Mouse (Mus musculus): ENCODE measurements around the gene Sgk2. TPM values are rescaled to one million over a fixed set of nuclear protein-coding genes. Genes with fewer than 3 reads are reported as not detected.

Gene Sgk2
- polyA plus RNA-seq (2017; shearing (Covaris generic)), result not detected

- ATAC-seq, result no peak
These were observed at the start of gene Sgk2 for GRCm38 (mm10) chr2:162987218-162987617. Gene Sgk2 (plus strand): TSS chr2:162987330.

DNA sequence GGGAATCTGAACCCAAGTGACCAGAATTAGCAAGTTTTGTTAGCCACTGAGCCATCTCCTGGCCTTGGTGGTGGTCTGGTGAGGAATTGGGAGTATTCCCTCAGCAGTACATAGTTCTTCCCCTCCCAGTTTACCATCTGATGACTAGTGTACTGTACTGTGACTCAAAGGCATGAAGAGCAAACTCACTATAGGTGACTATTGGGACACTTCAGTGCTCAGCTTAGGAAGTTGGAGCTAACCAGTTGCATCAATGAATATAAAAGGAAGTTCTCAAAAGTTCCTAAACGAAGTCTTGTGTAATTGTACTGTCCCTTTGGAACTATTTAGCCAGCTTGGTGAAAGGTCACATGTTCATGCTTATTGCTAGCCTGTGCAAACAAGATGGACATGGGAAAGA, 47.6 kb upstream of the Sgk2 start:
- ATAC-seq, result no peak

GRCm38 (mm10) chr2:162943148-162943846, 43.8 kb upstream of the Sgk2 start, which contains the start of gene L3mbtl1:
Gene L3mbtl1 (plus strand): TSS chr2:162943472.
- ATAC-seq, result peak; percentile 13

DNA sequence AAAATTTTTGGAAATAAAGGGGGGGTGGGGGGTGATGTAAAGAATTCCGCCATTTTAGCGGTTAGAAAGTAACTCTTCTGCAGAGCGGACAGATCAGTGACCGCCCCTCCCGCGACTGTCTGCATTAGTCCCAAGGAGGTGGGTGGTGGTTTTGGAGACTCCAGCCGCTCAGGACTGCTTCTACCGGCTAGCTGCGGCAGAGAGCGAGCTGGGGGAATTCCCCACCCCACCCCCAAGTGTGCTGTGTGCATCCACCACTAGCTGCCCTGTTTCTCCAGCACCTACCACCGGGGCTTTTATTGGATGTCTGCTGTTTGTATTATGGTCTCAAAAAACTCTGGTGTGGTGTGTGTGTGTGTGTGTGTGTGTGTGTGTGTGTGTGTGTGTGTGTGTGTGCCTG, 43.2 kb upstream of the Sgk2 start:
- peak; percentile 68 for ATAC-seq

- no peak for ATAC-seq
These were observed 40.2 kb upstream of the Sgk2 start for GRCm38 (mm10) chr2:162946964-162947363.

GRCm38 (mm10) chr2:162947736-162948135, 39.4 kb upstream of the Sgk2 start:
- no peak for ATAC-seq

DNA sequence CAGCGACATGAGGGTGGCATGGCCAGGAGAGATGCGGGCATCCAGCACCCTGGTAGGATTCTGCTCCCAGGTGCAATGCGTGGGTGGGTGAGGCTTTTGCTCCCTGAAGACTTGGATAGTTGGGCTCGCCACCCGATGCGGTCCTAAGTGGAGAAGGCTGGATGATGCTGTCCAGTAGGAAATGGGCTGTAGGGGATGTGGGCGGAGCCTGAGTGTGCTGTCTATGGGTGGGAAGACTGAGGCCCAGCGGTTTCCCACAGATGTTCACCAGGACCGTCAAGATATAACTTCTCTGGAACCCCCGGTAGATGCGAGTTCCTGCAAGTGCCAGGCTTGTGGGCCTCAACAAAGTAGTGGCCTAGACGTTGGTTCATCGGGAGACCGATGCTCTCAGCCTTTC, 38.9 kb upstream of the Sgk2 start:
- ATAC-seq, result no peak

DNA sequence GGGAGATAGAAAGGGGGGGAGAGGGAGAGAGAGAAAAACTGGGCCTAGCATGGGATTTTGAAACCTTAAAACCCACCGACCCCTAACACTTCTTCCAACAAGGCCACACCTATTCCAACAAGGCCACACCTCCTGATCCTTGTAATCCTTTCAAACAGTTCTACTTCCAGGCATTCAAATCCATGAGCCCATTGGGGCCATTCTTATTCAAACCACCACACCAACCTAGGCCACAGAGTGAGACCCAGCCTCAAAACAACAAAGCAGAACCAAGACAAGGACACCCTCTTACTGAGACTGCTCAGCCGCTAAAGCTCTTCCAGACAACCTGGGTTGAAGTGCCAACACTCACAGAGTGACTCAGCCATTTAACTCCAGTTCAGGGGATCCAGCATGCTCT, 36.4 kb upstream of the Sgk2 start:
- no peak for ATAC-seq

DNA sequence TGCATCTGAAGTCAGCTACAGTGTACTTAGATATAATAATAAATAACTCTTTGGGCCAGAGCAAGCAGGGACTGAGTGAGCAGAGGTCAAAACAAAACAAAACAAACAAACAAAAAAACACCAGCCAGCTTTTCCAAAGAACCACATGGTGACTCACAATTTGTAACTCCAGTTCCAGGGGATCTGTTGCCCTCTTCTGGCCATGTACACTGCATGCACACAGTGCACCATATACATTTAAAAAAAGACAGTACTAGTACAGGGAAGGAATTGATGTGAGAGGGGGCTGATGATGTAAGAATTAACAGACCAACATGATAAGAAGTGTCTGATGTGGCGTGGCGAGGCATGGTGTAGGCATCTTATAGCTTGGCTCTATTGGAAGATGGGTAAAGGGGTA, 30.3 kb upstream of the Sgk2 start:
- no peak for ATAC-seq

DNA sequence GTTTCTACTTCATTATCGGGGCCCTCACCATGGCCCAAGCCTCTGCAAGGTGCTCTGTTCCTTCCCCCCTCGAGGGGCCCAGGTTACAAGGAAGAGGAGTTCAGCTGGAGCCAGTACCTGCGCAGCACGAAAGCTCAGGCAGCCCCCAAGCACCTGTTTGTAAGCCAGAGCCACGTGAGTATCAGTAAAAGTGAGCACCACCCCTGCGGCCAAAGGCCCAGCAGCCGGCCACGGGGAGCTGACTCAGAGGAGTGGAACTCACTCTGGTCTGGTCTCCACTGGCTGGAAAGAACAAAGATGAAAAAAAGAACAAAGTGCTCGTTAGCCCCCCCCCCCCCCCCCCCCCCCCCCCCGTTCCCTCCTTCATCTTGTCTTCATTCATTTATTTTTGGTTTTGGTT, 25.8 kb upstream of the Sgk2 start:
- no peak for ATAC-seq

DNA sequence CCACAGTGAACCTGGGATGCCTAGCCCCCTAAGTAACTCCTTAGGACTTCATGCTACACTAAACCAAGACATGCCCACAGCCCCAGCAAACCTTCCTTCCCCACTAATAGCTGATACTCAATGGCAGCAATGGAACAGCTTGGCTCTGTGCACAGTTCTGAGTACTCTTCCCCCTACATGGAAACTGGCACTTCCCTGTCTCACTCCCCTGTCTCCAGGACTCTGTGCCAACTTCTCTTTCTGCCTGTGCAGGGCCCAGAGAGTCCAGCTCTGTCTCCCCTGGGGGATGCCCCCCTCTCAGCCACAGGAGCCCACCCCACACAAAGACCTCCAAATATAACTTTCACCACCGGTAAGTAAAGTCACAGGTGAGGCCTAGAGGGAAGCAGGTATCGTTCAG, 20.4 kb upstream of the Sgk2 start:
- ATAC-seq, result no peak

DNA sequence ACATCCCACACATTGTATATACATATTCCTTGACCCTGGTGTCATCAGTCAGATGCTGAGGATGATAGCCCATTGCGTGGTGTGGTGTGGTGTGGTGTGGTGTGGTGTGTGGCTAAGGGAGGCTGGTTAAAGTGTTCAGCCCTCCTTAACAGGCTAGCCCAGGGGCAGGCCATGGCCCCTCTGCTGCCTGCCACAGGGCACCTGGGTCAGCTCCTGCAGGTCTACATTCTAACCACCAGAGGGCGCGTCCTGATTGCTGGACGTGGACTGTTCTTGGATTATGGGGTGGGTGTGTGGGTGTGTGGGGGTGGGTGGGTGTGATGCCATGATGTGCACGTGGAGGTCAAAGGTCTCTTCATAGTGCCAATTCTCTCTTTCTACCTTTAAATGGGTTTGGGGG, 18.8 kb upstream of the Sgk2 start:
- no peak for ATAC-seq

DNA sequence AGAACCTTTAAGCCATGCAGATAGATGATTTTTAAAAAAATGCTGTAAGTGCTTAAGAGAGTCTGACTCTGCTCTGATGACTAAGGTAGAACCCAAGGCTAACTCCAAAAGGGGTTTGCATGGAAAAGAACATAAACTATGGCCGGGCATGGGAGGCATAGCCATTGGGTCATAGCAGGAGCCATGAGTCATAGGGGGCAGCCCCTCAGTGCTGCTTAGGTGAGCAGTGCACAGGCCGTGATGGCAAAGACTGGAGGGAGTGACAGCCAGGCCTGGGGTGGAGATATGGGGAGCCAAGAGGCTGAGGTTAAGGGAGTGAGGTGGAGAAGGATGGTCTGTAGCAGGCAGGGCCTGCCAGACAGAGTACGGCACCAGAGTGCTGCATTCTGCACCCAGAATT, 18.0 kb upstream of the Sgk2 start:
- no peak for ATAC-seq

DNA sequence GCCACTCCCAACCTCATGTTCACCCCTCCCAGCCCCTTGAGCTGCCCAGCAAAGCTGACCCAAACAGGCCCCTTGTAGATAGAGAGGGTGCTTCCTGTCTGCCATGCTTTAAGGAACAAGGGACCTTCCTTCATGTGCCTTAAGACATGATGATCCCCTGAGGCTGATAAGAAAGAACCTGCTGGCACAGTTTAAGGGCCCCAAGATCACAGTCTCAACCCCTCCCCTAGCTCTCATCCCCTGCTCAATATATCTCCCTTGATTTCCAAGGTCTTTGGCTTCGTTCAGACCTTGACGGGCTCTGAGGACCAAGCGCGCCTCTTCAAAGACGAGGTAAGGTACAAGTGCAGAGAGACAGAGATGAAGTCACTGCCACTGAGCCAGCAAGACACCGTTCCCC, 16.2 kb upstream of the Sgk2 start:
- ATAC-seq, result no peak

GRCm38 (mm10) chr2:162972752-162973151, 14.4 kb upstream of the Sgk2 start:
- no peak for ATAC-seq

GRCm38 (mm10) chr2:162973206-162973605, 13.9 kb upstream of the Sgk2 start:
- ATAC-seq, result no peak

GRCm38 (mm10) chr2:162973637-162974036, 13.5 kb upstream of the Sgk2 start:
- no peak for ATAC-seq

- ATAC-seq, result no peak
These were observed 11.9 kb upstream of the Sgk2 start for GRCm38 (mm10) chr2:162975157-162975775.

DNA sequence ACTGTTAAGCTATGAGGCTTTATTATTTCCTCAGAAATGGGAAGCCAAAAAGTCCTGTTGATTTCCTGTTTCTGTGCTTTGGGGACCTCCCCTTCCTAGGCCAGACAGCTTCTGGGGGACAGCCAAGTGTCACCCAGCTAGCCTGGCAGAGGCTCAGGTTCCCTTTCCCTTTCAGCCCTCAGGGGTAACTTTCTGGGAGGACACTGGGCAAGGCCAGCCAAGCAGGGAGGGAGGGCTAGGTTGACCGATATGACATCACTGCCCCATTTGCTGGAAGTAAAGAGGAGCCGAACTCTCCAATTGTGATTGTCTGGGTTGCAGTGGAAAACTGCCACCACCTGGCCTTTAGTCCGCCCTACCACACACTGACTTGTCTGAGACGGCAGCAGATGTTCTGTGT, 11.1 kb upstream of the Sgk2 start:
- ATAC-seq, result no peak

GRCm38 (mm10) chr2:162984381-162984780, 2.7 kb upstream of the Sgk2 start:
- no peak for ATAC-seq

DNA sequence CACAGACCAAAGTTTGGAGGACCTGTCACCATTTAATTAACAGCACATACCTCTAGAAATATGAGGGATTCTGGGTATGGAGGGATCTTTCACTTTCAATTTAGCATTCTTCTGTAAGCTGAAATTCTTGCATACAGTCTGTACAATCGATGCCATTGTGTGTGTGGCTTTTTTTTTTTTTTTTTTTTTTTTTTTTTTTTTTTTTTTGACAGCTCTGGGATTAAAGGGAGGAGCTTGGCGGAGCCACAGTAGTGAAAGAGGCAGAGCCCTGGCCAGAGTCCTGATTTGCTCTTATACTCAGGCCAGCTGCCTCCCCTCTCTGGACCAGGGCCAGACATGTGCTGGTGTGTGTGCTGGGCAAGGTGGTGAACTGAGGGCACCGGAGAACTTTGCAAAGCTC, 1.2 kb upstream of the Sgk2 start:
- no peak for ATAC-seq

GRCm38 (mm10) chr2:162986764-162987163, 366 bp upstream of the Sgk2 start:
- ATAC-seq, result no peak

- ATAC-seq, result no peak
These were observed 1.1 kb downstream of the Sgk2 start for GRCm38 (mm10) chr2:162988235-162988634.

- no peak for ATAC-seq
These were observed 4.4 kb downstream of the Sgk2 start for GRCm38 (mm10) chr2:162991394-162992083.
